Mouse (Mus musculus) spleen, adult 2 months (tissue): ENCODE measurements around the gene Akap13. TPM values are rescaled to one million over a fixed set of nuclear protein-coding genes. Genes with fewer than 3 reads are reported as not detected.

Experiments
- DNase-seq, 2 experiments: peaks; one replicate each; pipeline versions ENCODE4 v3.0.0 to v3.0.0-alpha.2; 2012 to 2021; ENCODE audit warnings: low spot score in 2 of 2, low read depth in 1 of 2
- H3K27ac ChIP-seq: fragments of 200-500 bp; 2 replicates; pipeline ENCODE4 v1.5.1; 2012; ENCODE audit warnings: low read length, inconsistent platforms; ENCODE audit not compliant: insufficient read depth
- H3K27me3 ChIP-seq: fragments of 200-500 bp; 2 replicates; pipeline ENCODE4 v1.6.1; 2012; ENCODE audit warnings: mild to moderate bottlenecking, moderate library complexity, low read length, inconsistent platforms; ENCODE audit not compliant: control insufficient read depth, insufficient read depth
- H3K36me3 ChIP-seq: fragments of 200-500 bp; 2 replicates; pipeline ENCODE4 v1.6.1; 2012; ENCODE audit warnings: mild to moderate bottlenecking, low read length, inconsistent platforms; ENCODE audit not compliant: control insufficient read depth, insufficient read depth
- H3K4me1 ChIP-seq: fragments of 200-500 bp; 2 replicates; pipeline ENCODE4 v1.6.1; 2011; ENCODE audit warnings: inconsistent platforms; ENCODE audit not compliant: control insufficient read depth, insufficient read depth, insufficient read length
- H3K4me3 ChIP-seq: fragments of 200-500 bp; 2 replicates; pipeline ENCODE4 v1.5.1; 2011; ENCODE audit warnings: mild to moderate bottlenecking, inconsistent platforms; ENCODE audit not compliant: insufficient read depth, insufficient read length; ENCODE audit errors: extremely low read depth
- CTCF ChIP-seq: fragments of 200-500 bp; IDR thresholded peaks from 2 replicates; pipeline ENCODE4 v1.5.1; 2011; ENCODE audit warnings: mild to moderate bottlenecking, inconsistent platforms; ENCODE audit not compliant: insufficient read depth, insufficient read length, insufficient replicate concordance; ENCODE audit errors: extremely low read depth
- POLR2A ChIP-seq: fragments of 200-500 bp; IDR thresholded peaks from 2 replicates; pipeline ENCODE4 v1.6.1; 2011; ENCODE audit warnings: low read depth, low read length, inconsistent platforms
- whole genome bisulfite sequencing: fragments of 180-500 bp; shearing (Covaris S2); methylation state at CpG from one replicate; pipeline ENCODE4 v1.1.7; 2018; 5-methylcytosine and 5-hydroxymethylcytosine counted together
- polyA plus RNA-seq: library from polyadenylated mRNA; depleted of rRNA; stranded (reverse); fragments of >200 nt; gene quantifications from 2 replicates; pipeline ENCODE4 v1.2.3, GENCODE M21; 2012

Akap13 gene
- polyA plus RNA-seq, 1 experiment = 34.2 TPM

DNA sequence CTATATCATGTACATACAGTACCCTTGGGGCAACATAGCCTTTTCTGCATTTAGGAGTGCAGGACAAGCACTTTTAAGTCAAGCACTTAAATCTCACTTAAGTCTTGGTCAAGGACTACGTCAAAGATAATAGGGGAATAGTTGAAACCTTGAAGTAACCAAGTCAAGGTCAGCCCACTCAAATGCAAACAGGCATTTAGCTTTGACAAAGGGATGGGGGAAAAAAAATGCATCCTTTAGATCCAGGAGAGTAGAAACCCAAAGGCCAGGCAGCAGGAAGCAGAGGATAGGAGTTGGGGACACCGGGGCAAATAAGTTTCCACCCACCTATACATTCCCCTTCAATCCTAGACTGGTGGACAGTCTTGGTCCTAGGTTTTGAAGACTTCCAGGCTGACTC lies 322.7 kb downstream of the Akap13 start:
- TF ChIP-seq POLR2A = no peak
- TF ChIP-seq CTCF = no peak
- Histone ChIP-seq H3K36me3 (peaks cover 43% of the 10 kb centered on the region), H3K27me3 (no peaks in the 10 kb centered on the region), H3K4me3 (no peak overlapping the region), H3K4me1 (peaks cover 5% of the 10 kb centered on the region; the same call in 1 of the 2 replicates), H3K27ac (no peak overlapping the region)
- 89% methylated on average over 2 of the region's 2 CpGs for WGBS
- DNase-seq = no peak

DNA sequence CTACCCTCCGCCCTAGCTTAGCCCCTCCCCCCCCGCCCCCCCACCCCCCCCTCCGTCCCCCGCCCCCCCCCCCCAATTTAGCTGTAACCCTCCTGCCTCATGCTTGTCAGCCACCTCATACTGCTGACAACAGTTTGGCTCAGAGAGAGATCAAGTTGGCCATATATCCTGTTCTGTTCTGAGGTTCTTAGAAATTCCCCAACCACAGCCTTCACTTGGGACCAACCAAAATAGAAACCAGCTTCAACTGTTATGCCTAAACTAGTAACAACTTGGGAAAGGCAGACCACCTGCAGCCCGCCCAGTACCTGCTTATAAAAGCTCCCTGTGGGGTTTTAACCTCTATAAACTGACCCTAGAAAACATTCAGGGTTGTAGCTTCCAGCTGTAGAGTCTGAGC lies 325.5 kb downstream of the Akap13 start:
- Histone ChIP-seq H3K27ac (no peak overlapping the region), H3K27me3 (no peaks in the 10 kb centered on the region), H3K36me3 (peaks cover 37% of the 10 kb centered on the region), H3K4me3 (peak overlapping the region; percentile 99), H3K4me1 (peaks cover 22% of the 10 kb centered on the region)
- DNase-seq = no peak
- TF ChIP-seq CTCF (no peak), POLR2A (no peak)
- 7% methylated on average over 3 of the region's 5 CpGs for WGBS

DNA sequence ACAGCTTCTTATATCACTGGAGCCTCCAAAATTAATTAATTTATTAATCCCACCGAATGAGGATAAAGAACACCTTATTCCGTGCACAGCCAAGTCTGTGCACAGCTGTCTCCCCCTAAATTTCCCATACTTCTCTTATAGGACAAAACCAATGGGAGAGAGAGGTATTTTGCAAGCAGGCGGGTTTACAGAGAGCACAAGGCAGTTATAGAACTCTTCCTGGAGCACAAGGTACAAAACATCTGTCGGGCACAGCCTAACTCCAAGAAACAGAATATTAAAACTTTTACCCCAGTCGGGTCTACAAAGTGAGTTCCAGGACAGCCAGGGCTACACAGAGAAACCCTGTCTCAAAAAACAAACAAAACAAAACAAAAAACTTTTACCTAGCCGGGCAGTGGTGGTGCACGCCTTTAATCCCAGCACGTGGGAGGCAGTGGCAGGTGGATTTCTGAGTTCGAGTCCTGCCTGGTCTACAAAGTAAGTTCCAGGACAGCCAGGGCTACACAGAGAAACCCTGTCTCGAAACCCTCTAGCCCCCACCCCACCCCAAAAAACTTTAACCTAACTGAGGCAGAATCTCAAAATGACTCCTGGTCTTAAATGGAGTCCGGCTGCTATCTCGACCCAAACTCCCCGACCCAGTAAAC lies 326.1 kb downstream of the Akap13 start:
- H3K4me3 ChIP-seq = peak overlapping the region; percentile 99
- H3K36me3 ChIP-seq = peaks cover 32% of the 10 kb centered on the region
- TF ChIP-seq CTCF (no peak), POLR2A (no peak)
- H3K4me1 ChIP-seq = peaks cover 24% of the 10 kb centered on the region
- no peak for DNase-seq
- peak overlapping the region; percentile 87 for H3K27ac ChIP-seq
- H3K27me3 ChIP-seq = no peaks in the 10 kb centered on the region
- WGBS = 1% methylated on average over 13 of the region's 13 CpGs

DNA sequence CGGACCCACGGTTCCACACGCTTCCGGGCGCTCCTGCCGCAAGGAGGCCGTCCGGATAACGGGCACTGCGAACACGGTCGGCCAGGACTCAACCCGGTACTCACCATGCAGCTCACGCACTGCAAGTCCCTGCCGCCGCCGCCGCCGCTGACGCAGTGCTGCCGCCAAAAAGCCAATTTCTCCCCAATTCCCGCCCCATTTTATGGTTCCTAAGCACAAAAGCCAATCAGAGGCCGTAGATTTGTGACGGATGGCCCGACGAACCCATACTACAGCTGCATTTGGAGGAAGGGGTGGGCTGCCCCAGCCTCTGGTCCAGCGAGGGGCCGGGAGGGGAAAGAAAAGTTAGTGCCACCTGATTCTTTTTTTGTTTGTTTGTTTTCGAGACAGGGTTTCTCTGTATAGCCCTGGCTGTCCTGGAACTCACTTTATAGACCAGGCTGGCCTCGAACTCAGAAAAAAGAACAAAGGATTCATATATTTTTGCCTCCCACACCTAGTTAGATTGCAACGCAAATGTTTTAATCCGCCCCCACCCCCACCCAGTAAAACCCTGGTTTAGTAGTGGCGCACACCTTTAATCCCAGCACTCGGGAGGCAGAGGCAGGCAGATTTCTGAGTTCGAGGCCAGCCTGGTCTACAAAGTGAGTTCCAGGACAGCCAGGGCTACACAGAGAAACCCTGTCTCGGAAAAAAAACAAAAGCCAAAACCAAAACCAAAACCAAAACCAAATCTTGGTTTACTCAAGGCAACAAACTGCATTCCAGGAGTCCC lies 326.8 kb downstream of the Akap13 start:
- Histone ChIP-seq H3K4me3 (peak overlapping the region; percentile 99), H3K27ac (peak overlapping the region; percentile 87), H3K4me1 (peaks cover 29% of the 10 kb centered on the region), H3K27me3 (no peaks in the 10 kb centered on the region), H3K36me3 (peaks cover 25% of the 10 kb centered on the region)
- DNase-seq = peak; percentile 90
- TF ChIP-seq CTCF (no peak), POLR2A (peak; percentile 51)
- WGBS = under 1% methylated on average over 36 of the region's 36 CpGs

DNA sequence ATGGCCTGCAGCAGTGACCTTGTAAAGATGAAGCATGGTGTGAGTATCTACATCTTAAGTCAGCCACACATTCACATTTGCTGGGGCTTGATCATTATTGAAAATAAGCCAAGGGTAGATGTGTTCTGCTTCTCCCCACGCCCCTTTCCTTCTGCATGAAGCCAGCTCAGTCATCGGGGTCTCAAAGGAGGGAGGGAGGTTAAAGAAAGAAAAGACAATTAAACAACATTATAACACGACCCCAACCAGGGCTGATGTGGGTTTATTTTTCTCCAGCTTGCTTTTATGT lies 327.3 kb downstream of the Akap13 start:
- WGBS = 44% methylated on average over 3 of the region's 3 CpGs
- DNase-seq = no peak
- peak overlapping the region; percentile 81; the same call in 1 of the 2 replicates for H3K27ac ChIP-seq
- peaks cover 31% of the 10 kb centered on the region for H3K4me1 ChIP-seq
- peak overlapping the region; percentile 99; the same call in 1 of the 2 replicates for H3K4me3 ChIP-seq
- peaks cover 20% of the 10 kb centered on the region for H3K36me3 ChIP-seq
- TF ChIP-seq CTCF (no peak), POLR2A (no peak)
- H3K27me3 ChIP-seq = no peaks in the 10 kb centered on the region

DNA sequence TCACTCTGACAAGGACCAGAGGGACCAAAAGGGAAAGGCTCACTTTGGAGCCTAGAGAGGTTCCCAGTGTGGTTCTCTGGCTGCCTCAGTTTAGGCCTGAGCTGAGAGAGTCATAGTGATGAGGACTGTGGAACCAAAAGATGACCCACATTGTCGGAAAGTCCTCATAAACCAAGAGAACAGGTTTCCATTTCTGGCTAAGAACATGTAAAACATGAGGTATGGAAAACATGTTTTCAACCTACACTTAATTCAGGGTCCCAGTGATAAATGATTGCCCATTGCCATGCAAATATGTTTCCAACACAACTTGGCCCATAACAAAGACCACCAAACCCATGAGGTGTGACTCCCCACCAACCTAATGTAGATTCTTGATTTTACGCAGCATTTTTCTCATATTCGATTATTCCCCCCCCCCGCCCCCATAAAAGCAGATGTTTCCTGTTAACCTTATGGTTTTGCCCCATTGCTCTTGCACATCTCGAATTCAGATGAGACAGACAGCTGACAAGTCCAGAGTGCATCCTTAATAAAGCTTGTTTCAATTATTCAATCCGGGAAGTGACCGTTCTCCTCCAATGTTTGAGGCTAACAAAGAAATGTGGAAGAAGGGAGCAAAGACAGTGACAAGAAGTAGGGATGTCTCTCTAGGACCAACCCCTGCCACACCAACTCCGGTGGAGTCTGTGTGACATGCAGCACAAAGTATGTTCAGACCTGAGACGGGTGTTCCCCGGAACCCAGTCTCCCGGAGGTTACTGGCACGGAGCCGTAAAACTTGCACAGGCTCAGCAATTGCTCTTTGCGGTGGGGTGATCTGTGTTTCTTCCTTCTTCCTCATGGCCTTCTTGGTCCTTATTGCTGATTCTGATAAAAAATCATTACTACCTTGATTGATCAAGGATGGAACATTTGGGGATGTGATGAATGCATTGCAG lies 330.3 kb downstream of the Akap13 start:
- DNase-seq = no peak
- no peak for TF ChIP-seq POLR2A
- no peak for TF ChIP-seq CTCF
- Histone ChIP-seq H3K4me3 (no peak overlapping the region), H3K27ac (peak overlapping the region; percentile 84), H3K27me3 (no peaks in the 10 kb centered on the region), H3K4me1 (peaks cover 41% of the 10 kb centered on the region), H3K36me3 (no peaks in the 10 kb centered on the region)
- WGBS = 47% methylated on average over 14 of the region's 14 CpGs
